Mouse (Mus musculus) kidney, postnatal 36 days (tissue): ENCODE measurements around the gene Slc16a11.
"Not testable (repeated sequence)": the region's sequence is repeated elsewhere in the genome, so short reads cannot be mapped to it uniquely, and the experiment has no call there.

Experiments used
- DNase-seq, 2 experiments: peaks; one replicate each; pipeline ENCODE4 v3.0.0; 2021 to 2022; ENCODE audit warnings: mixed read lengths in 2 of 2

Slc16a11 gene

DNA sequence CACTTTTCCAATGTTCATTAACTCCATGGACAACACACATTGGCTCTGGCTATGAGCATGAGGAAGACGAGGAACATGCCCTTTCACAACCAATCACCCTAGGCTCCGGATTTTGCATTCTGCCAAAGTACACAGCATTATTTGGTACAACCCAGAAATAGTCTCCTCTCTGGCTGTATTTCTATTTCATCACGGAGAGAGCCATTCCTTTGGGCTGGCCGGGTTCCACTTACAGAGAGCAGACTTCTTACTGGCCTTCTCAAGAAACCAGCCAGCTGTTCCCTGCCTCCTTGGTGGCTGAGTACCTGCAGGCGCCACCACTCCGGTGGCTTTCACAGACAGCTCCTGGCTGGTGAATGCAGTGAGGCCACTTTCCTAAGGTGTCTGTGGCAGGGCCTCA is at the start of gene Slc16a11:
Slc16a11 (plus strand) TSS at position 330 of the 400 bp plus-strand sequence.
- peak in 1 of 2 experiments; percentile 41 for DNase-seq

DNA sequence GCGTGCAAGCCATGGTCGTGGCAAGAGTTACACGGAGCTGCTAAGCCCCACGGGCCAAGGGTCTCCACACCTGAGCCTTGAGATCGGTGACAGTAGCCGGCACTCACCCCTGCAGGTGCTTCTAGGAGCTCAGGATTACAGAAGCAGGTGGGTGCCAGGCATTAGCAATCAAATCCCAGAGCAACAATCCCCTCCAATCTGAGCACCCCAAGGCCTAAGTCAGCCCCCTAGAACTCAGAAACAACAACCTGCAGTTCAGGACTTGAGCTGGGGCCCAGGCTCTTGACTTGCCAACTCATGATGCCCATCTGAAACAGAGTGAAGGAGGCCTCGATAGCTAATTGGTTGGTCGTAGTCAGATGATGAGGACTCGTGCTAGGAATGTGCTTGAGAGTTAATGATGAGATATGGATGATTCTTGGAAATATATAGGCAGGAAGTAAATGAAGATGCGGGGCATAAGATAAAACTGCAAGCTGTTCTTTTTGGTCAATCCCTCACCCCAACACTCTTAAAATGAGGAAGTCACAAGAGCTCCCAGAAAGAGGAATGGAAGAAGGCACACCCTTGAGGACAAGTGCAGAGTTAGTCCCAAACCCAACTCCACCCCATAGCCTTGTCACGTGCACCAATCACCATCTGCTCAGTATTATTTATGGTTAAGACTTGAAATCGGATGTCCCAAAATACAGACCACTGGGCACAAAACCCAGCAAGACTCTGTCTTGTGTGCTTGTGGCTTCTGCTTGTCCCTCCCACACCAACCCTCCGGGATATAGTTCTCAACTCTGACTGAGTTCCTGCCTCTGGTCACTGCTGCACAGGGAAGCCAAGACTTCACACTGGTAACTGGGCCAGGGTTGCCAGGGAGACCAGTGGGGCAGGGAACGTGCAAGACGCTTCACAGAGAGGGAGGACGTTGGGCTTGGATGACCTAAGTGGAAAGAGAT is 46.3 kb upstream of the Slc16a11 start:
- DNase-seq, result no peak

DNA sequence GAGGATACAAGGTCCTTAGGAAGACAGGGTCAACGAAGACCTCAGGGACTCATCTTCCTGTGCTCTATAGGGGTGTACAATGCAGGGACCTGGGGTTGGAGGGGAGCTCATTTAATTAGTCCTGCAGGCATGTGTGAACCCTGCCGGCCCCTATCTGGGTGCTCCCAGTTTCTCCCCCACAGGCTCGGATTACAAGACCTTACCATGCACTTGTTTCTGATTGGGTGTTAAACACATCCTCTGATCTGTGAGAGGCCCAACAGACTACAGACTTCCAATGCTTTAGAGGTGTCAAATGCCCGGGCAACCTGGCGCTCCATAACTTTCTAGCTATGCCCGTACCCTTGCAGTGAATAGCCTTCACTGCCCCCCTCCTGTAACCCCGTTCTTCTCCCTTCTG is 44.4 kb upstream of the Slc16a11 start:
- DNase-seq, result no peak

DNA sequence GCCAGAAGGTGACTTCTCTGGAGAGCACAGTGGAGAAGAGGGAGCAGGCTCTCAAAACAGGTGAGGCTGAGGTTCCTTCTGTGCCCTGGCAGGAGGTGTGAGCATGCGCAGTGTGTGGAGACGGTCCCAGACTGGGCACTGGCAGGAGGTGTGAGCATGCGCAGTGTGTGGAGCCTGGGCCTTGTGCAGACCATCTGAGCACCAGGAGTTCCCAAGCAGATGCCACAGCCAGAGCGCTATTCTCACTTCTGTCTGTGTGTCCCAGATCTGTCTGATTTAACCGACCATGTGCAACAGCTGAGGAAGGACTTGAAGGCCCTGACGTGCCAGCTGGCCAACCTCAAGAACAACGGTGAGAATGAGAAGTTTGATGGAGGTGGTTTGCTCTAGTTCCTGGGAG is 43.1 kb upstream of the Slc16a11 start:
- not testable (repeated sequence) for DNase-seq

DNA sequence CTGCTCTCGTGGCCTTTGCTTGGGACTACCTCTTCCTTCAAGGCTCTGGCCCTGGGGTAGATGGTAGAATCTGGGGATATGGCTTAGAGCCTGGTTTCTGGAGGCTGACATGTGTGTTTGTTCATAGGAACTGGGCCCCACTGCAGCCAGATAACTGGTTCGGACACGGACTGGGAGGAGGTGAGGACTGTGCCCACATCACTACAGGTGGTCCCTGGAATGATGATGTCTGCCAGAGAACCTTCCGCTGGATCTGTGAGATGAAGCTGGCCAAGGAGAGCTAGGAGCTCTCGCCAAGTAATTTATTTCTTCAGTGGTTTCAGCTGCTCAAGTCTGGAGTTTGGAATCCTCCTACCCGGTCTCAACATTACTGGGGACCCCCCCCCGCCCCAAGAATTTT is 42.3 kb upstream of the Slc16a11 start:
- no peak for DNase-seq

DNA sequence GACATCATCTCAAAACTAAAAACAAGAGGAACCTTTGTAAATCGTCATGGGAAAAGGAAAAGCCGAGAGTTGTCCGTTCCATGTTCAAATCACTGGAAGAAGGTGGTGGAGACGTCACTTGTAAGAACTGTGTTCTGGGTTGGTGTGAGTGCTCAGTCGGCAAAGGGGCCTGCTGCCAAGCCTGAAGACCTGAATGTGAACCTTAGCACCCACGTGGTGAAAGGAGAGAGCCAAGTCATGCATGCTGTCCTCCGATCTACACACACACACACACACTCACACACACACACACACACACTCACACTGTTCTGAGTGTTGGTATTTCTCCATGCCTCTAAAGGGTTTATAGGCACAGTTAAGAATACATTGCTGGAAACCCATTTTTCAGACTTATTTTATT is 41.4 kb upstream of the Slc16a11 start:
- DNase-seq, result peak; percentile 85 to 89

DNA sequence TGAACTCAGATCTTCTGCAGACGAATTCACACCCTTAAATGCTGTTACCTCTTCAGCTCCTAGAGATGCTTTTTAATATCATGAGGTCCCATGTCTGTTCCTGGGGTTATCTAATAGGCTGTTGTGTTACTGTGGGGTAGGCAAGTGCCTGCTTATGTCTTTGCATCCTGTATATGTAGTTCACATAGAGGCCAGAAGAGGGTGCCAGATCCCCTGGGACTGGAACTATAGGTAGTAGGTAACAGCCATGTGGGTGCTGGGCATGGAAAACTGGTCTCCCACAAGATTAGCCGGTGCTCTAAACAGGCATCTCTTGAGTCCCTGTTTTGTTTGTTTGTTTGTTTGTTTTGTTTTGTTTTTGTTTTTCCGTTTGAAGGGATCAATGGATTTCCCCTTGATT is 40.7 kb upstream of the Slc16a11 start:
- peak; percentile 36 to 64 for DNase-seq

DNA sequence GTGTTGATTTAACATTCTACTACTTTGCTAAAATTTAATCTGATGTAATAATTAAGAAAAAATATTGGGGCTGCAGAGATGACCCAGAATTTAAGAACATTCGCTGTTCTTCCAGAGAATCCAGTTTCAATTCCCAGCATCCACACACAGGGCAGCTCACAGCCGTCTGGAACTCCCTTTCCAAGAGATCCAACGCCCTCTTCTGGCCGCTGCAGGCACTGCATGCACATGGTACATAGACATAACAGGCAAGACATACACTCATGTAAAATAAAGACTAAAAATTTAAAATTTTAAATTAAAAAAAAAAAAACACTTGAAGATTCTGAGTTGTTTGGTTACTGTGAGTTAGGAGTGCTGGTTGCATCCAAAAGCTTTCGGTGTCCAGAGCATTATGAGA is 40.3 kb upstream of the Slc16a11 start:
- DNase-seq, result peak in 1 of 2 experiments; percentile 61

DNA sequence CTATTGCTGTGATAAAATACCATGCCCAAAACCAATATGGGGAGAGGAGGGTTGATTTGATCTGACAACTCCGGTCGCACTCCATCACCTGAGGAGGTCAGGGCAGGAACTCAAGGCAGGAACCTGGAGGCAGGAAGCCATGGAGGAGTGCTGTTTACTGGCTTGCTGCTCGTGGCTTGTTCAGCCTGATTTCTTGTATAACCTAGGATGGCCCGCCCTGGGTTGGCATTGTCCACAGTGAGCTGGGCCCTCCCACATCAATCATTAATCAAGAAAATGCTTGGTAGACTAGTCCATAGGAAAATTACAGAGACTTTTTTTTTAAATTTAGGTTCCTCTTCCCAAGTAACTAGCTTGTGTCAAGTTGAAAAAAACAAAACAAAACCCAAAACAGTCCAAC is 38.1 kb upstream of the Slc16a11 start:
- DNase-seq, result peak; percentile 80 to 87

DNA sequence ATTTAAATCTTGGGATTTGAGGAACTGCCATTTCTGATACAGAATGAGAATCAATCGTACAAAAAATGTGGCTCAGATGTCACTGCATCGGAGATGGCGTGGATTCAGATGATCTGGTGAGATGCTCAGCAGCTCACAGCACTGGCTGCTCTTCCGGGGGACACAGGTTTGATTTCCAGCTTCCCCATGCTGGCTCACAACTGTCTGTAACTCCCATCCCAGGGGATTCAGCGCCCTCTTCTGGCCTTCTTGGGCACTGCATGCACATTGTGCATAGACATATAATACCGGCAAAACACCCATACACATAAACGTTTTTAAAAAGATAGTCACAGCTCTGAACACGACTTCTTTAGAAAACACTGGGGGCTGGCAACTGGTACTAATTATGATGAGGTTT is 34.9 kb upstream of the Slc16a11 start:
- DNase-seq, result peak in 1 of 2 experiments; percentile 49

DNA sequence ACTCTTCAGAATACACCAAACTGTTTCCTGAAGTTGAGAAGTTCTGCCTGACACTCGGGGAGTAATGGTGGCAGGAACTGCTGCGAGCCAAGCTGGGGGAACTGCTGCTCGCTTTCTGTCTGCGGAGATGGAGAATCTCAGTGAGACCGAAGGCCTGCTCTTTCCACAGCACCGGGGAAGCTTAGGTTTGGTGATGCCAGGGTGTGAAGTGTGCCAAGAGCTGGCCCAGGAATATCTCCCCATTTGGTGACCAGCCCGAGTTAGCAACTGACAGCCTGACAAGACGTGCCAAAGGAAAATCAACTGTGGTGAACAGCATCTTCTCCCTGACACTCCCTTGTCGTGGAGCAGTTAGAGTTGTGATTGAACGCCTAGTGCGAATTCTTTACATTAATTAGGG is 34.2 kb upstream of the Slc16a11 start:
- no peak for DNase-seq

DNA sequence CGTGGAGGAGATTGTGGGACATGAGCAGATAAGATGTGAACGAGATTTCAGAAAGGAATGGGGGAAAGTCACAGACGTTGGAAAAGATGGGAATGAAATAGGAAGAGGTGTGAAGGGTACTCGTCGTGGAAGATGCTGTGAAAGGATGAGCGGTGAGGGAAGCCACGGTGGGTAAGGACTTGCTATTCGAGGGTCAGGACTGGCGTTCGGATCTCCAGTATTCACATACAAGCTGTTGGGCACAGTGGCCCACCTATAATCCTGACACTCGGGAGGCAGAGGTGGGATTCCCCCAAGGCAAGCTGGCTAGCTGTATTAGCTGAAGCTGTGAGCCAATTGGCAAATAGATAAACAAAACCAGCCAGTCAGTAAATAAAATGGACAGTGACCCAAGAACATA is 33.8 kb upstream of the Slc16a11 start:
- DNase-seq, result no peak

DNA sequence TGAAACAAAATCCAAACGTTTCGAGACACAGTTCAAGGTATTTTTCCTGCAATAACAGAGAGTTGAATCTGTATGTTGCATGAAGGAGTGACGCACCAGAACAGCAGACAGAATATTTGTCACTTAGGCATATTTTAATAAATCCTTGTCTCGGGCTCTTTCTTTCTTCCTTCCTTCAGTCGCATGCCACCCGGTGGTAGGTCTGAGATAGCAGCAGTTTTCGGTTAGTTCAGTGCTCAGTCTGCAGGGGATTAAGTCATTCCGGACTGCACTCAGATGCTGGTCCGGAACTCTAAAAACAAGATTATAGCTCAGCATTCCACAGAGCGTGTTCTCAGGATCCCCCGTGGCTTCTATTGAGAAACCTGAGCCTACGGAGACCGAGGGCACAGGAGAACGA is 33.2 kb upstream of the Slc16a11 start:
- DNase-seq, result peak in 1 of 2 experiments; percentile 61

DNA sequence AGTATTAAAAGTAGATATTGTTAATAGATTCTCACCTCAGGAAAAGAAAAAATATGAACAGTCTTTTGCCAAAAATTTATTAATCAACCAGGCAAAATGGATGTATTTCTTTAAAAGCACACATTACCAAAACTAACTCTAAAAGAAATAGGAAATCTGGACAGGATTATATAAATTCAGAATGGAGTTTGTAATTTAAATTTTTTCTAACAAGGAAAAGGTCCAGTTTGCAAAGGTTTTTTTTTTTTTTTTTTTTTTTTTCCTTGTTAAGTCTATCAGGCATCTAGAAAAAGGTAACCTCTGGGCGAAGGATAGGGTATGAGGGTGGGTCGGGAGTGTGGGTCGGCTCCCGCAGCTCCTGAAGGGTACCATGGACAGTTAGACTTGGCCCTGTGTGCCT is 32.1 kb upstream of the Slc16a11 start:
- no peak for DNase-seq

DNA sequence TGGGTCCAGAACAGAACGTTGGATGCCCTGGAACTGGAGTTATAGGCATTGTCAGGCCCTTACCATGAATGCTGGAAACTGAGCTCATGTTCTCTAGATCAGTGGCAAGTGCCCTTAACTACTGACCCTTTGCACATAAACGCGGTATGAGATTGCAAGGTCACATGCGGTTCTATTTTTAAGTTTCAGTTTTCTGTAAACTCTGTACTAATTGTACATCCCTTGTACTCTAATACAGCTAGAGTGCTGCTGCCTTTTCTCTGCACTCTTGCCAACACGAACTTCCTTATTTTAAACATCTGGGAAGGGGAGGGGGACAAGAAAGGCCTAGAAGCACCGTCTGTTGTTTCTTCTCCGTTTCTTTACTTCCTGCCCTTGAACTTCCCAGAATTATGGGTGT is 27.4 kb upstream of the Slc16a11 start:
- DNase-seq, result no peak

DNA sequence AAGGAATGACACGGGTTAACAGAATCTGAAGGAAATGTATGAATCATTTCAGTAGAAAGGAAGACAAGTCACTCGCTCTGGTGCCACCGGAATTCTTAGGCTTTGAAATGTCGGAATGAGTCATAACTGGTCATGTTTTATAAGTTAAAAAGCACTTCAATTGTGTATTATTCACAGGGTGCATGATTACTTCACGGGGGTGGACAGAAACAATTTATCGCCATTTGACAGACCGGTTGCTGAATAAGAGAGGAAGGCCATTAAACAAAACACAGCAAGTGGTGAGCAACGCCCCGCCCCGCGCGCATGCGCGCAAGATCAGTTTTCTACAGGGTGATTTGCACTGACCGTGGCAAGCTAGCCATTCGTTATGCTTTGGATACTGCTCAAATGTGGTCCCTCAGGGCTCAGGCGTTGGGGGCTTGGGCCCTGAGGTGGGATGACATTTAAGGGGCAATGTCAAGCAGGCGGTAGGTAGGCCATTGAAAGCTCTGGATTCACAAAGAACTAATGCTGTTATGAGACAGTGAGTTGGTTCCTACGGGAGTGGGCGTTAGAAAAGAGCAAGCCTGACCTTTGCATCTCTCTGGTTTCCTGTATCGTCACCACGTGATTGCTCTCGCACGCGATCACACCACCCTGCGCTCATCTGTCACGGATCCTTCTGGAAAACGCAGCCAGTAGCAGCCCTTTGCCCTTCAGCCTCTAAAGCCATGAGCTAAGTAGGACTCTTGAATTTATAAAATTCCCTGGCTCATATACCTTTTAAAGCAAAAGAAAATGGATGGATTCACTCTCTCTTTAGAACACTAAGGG is 23.0 kb upstream of the Slc16a11 start:
- peak in 1 of 2 experiments; percentile 46 for DNase-seq

DNA sequence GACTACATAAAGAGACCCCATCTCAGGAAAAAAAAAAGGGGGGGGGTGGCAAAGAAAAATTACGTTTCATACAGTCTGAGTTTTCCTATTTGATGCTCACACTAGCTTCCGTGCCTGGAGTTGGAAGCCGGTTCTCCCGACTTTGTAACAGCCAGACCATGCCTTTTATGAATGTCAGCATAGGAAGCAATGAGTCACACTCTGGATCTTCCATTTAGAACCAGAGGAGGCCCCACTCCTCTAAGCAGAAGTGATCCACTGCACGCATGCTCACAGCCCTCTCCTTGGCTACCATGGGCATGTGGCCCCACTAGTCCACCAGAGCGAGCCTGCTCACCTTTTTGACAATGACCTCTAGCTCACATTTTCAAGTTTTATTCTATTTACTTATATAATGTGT is 21.4 kb upstream of the Slc16a11 start:
- DNase-seq, result no peak

DNA sequence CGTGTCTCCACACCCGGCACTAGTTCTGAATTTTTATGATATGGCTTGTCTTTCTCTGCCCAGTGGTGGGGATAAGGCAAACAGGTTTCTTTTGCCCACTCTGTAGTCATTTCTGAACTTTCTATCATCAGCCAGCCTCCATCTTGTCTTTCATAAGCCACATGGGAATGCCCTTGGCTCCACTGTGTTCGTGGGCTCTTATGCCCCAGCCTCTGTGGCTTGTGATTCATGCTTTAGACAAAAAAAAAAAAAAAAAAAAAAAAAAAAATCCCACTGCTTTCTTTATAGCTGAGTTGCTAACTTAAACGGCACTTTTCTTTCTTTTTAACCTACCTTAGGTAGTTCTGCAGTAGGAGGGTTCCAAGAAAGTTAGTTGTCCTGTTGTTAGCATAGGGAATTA is 20.4 kb upstream of the Slc16a11 start:
- no peak for DNase-seq

DNA sequence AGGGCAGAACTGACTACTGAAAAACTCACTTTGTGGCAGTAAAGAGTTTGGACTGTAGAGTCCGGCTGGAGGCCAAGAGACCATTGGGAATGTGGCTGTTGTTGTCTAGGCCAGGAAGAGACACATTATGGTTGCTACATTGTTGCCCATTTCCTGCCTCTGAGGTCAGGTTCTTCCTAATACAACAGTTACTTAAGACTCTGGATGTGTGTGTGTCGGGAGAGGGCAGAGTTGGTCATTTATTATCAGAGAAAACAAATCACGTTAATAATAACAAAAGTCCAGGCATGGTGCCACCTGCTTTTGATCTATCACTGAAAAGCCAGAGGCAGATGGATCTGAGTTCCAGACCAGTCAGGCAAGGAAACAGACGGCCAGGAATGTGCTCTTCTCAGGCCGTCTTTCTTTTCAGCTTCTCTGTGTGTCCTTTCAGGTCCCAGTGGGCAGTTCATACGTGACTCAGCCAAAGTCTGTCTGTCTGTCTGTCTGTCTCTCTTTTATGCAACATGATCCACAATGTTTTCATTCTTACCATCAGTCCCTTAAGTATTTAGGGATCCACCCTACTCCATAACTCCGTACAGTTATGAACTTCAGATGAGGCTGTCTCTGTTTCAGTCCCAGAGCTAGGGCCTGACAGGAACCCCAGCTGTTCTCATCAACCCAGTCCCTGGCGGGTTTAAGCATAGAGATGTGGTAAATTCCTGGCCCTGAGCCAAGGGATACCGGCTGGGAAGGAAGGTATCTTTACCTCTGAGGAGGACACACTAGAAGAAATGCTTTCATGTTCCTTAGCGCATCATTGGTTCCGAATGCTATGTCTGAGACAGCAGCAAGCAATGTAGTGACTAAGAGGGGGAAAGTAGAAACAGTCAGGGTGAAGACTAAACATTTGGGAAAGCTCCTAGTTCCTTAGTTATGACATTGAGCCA is 18.9 kb upstream of the Slc16a11 start:
- peak; percentile 49 to 64 for DNase-seq

DNA sequence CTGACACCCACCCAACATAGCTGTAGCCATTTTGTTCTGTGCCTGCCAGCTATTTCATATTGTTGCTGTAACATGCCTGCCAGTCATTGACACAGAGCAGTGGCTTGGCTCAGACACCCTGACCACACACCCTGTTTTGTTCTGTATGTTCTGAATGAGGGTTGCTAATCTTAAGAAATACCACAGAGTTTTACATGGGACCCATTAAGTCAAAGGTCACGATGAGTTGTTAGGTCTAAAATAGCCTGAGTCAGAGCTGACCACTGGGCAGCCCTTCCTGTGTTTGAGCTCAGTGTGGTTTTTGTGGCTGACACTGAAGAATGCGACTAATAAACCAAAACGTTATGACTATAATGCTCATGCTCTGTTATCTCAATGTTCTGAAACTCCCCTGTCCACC is 14.2 kb upstream of the Slc16a11 start:
- DNase-seq, result no peak

DNA sequence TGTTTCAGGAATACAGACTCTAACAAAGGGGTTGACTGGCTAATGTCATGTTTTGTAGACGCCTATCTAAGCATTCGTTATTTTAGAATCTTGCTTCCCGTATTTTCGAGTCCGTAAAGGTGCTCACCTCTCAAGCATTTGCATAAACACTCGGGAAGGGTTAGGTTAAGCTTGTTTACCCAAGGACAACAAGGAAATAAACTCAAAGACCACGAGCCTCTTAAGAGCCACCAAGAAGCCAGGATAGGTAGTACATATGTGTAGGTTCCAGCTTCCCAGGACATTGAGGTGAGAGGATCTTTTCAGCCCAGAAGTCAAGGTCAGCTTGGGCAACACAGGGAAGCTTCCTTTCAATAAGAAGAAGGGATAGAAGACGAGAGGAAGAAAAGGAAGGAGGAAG is 13.4 kb upstream of the Slc16a11 start:
- DNase-seq, result no peak

DNA sequence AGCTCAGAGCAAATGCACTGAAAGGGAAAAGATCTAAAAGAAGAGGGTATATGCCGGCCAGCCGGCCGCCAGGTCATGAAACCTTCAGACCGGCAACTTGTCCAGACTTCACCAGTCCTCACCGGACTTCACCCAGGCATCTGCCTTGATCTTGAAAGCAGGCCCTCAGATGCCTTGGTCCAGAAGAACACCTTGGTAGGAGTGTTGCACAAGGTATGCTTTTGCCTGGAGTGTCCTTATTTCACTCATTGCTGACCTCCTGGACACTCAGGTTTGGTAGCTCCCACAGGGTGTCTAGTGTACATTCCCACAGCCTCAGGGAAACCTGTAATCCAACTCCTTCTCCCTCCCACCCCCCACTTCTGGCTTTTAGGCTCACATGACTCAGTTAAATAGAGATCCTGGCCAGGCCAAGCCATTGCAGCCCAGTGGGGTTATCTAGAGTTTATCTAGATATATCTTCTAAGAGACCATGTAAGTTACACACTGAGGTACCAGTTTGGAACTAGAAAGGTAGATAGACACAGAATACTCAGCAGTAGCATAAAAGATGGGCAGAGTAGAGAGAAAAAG is 12.4 kb upstream of the Slc16a11 start:
- peak in 1 of 2 experiments; percentile 37 for DNase-seq
